Mouse (Mus musculus): ENCODE data around the gene Crlf1. TPM values are rescaled to one million over a fixed set of nuclear protein-coding genes. Genes with fewer than 3 reads are reported as not detected.
A peak's percentile ranks its signal among the peaks of the same experiment; 100 is the strongest.

The Crlf1 gene
- total and polyA plus RNA-seq, 3 experiments: 3.8 to 26.6 TPM; not detected in 1

DNA sequence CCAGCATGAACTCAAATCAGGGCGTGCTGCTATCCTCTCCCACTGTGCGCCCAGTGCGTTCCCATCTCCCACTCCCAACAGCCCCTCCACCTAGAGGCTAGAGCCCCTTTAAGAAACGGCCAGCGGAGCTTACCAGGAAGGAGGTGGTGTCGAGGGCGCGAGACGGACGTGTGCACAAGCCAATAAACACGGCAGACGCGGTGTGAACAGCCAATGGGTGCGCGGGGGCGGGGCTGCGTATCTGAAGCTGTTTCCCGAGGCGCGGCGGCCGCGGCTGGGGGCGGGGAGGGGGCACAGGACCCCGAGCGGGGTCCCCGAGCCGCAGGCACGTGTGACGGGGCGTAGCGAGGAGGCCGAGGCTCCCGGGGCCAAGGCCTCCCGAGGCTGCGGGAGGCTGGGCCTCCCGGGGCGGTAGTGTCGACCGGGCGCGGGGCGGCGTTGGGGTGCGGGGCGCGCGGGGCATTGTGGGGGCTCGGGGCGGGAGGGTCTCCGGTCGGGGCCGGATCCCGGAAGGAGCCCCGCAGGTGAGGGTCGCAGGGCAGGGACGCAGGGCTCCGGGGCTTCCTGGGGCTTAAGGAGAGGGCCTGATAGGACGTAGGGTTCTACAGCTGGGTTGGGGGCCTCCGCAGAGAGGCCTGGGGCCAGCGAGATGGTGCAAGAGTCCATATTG is 34.7 kb downstream of the Crlf1 start, which contains the start of the genes Fkbp8 and Kxd1:
TSS of gene Fkbp8 (plus strand) at position 213 of the 670 bp plus-strand sequence.
TSS of gene Kxd1 (minus strand) at position 445 of the 670 bp plus-strand sequence.
- Histone ChIP-seq H3K79me2 (ENCODE audit: control insufficient read depth, insufficient read depth, low read length, poor library complexity) (peaks cover 31% of the 10 kb centered on the region), H3K4me1 (ENCODE audit: control insufficient read depth in 1 of 2, insufficient read depth in 2 of 2, low read length in 2 of 2) (peaks cover 0 to 29% of the 10 kb centered on the region in 2 experiments; a peak in 3 of 4 replicates), H3K27me3 (ENCODE audit: control insufficient read depth in 1 of 2, insufficient read depth in 2 of 2, low read length in 2 of 2) (no peaks in the 10 kb centered on the region), H3K4me3 (ENCODE audit: control insufficient read depth in 1 of 2, insufficient read depth in 1 of 2, low read depth in 2 of 2, low read length in 2 of 2) (peak within 1 kb of the TSS; percentile 70 to 98), H3K36me3 (ENCODE audit: control insufficient read depth in 1 of 2, insufficient read depth in 2 of 2, low read length in 2 of 2) (peaks cover 0 to 30% of the 10 kb centered on the region in 2 experiments; a peak in 2 of 4 replicates), H3K27ac (ENCODE audit: control insufficient read depth, low read depth, low read length) (peak within 1 kb of the TSS; percentile 81), H3K9ac (ENCODE audit: control insufficient read depth, low read depth, low read length, poor library complexity, severe bottlenecking) (peak within 1 kb of the TSS; percentile 96), H3K9me3 (replicated peaks; ENCODE audit: insufficient read depth, low read length) (no peaks in the 10 kb centered on the region)
- peak; percentile 97 for DNase-seq (ENCODE audit: low read depth, low spot score)
- TF ChIP-seq HCFC1 (IDR thresholded peaks at IDR 0.05; ENCODE audit: low read depth, low read length) (peak; percentile 82), MAZ (IDR thresholded peaks at IDR 0.05; ENCODE audit: low read depth, low read length) (peak; percentile 77; the same call in 1 of the 2 replicates), BHLHE40 (IDR thresholded peaks at IDR 0.05; ENCODE audit: borderline replicate concordance, low read depth, low read length) (0 out of 2 replicates have a peak, but pooled peaks have one; percentile 61), ELF1 (IDR thresholded peaks at IDR 0.05; ENCODE audit: low read depth, low read length) (peak; percentile 87), SMC3 (IDR thresholded peaks at IDR 0.05; ENCODE audit: low read depth, low read length) (no peak), SIN3A (IDR thresholded peaks at IDR 0.05; ENCODE audit: low read length) (peak; percentile 53), POLR2AphosphoS2 (IDR thresholded peaks at IDR 0.05; ENCODE audit: low read length) (0 out of 2 replicates have a peak, but pooled peaks have one; percentile 64), CHD2 (IDR thresholded peaks at IDR 0.05; ENCODE audit: low read length) (peak; percentile 79), ZMIZ1 (IDR thresholded peaks at IDR 0.05; ENCODE audit: low read depth, low read length) (peak; percentile 64; the same call in 1 of the 2 replicates), USF1 (IDR thresholded peaks at IDR 0.05; ENCODE audit: low read depth, low read length) (no peak), TBP (IDR thresholded peaks at IDR 0.05; ENCODE audit: low read depth, low read length) (peak; percentile 31; the same call in 1 of the 2 replicates), MEF2A (IDR thresholded peaks at IDR 0.05; ENCODE audit: extremely low read depth, insufficient replicate concordance, low read depth, low read length, poor library complexity, severe bottlenecking) (no peak), RCOR1 (IDR thresholded peaks at IDR 0.05; ENCODE audit: low read depth, low read length) (no peak), POLR2A (IDR thresholded peaks at IDR 0.05; ENCODE audit: control insufficient read depth in 1 of 2, insufficient read depth in 1 of 2, low read depth in 1 of 2, low read length in 2 of 2, poor library complexity in 1 of 2) (peak; percentile 59 to 76; a peak in 2 of 4 replicates), TAL1 (IDR thresholded peaks at IDR 0.05; ENCODE audit: low read length) (no peak), NELFE (IDR thresholded peaks at IDR 0.05; ENCODE audit: low read depth, low read length) (peak; percentile 46), EP300 (IDR thresholded peaks at IDR 0.05; ENCODE audit: low read depth in 1 of 2, low read length in 2 of 2) (no peak; a peak in 1 of 4 replicates), MYC (IDR thresholded peaks at IDR 0.05; ENCODE audit: low read depth, low read length) (0 out of 2 replicates have a peak, but pooled peaks have one; percentile 10), TCF12 (IDR thresholded peaks at IDR 0.05; ENCODE audit: low read depth, low read length) (no peak; the same call in 1 of the 2 replicates), NRF1 (IDR thresholded peaks at IDR 0.05; ENCODE audit: insufficient read depth, low read depth, low read length, poor library complexity, severe bottlenecking) (peak; percentile 48; the same call in 1 of the 2 replicates), GABPA (IDR thresholded peaks at IDR 0.05; ENCODE audit: low read depth, low read length) (no peak)

Data from MEL (cell line).